Mouse (Mus musculus): ENCODE measurements around the gene Kcnq5. TPM values are rescaled to one million over a fixed set of nuclear protein-coding genes. Genes with fewer than 3 reads are reported as not detected.

Kcnq5 gene
- polyA plus RNA-seq, 1 experiment from 2014 or later = 0.71 TPM

DNA sequence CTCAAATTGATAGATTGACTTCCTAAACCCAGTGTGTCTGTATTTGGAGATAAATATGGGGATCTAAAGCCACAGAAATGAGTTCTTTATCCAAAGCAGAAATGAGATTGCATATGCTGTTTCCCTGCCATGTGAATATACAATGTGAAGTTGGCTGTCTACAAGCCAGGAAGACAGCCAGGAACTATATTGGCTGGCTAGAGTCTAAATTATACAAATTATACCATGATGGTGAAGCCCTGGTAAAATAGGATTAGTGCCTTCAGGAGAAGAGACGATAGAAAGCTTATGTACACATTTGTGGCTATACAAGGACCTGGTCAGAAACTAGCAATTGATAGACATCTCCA, 38.5 kb downstream of the Kcnq5 start:
- no peaks in the 10 kb centered on the region for H3K36me3 ChIP-seq (ENCODE audit: insufficient read depth, low read length)
- TF ChIP-seq CTCF (IDR thresholded peaks at IDR 0.05; ENCODE audit: low read depth) = no peak

GRCm38 (mm10) chr1:21922578-21923292, 39.0 kb downstream of the Kcnq5 start:
- Histone ChIP-seq H3K36me3 (ENCODE audit: insufficient read depth, low read length) (no peaks in the 10 kb centered on the region), H3K9ac (ENCODE audit: low read depth, low read length) (no peak overlapping the region), H3K4me1 (replicated peaks; ENCODE audit: insufficient read depth, low read length) (no peaks in the 10 kb centered on the region), H3K4me3 (replicated peaks; ENCODE audit: low read depth, low read length) (no peak overlapping the region), H3K9me3 (replicated peaks; ENCODE audit: low read length) (no peaks in the 10 kb centered on the region), H3K4me2 (ENCODE audit: low read length) (no peak overlapping the region), H3K27ac (no peak overlapping the region), H3K27me3 (ENCODE audit: insufficient read depth, low read length) (no peaks in the 10 kb centered on the region)
- TF ChIP-seq CTCF (IDR thresholded peaks at IDR 0.05; ENCODE audit: low read depth) = no peak
- WGBS = 68% methylated on average over 8 of the region's 8 CpGs
- DNase-seq (ENCODE audit: low spot score) (no peak), ATAC-seq (replicated peaks; ENCODE audit: low FRiP score, low read depth) (no peak)

More for the DNA sequence above, 38.5 kb downstream of the Kcnq5 start:
- Histone ChIP-seq H3K4me2 (ENCODE audit: low read length) (no peak overlapping the region), H3K4me3 (replicated peaks; ENCODE audit: low read depth, low read length) (no peak overlapping the region), H3K27me3 (ENCODE audit: insufficient read depth, low read length) (no peaks in the 10 kb centered on the region), H3K4me1 (replicated peaks; ENCODE audit: insufficient read depth, low read length) (no peaks in the 10 kb centered on the region), H3K9me3 (replicated peaks; ENCODE audit: low read length) (no peaks in the 10 kb centered on the region), H3K27ac (no peak overlapping the region), H3K9ac (ENCODE audit: low read depth, low read length) (no peak overlapping the region)
- DNase-seq (ENCODE audit: low spot score) (no peak), ATAC-seq (replicated peaks; ENCODE audit: low FRiP score, low read depth) (no peak)
- whole genome bisulfite sequencing = 83% methylated on average over 1 of the region's 1 CpGs

DNA sequence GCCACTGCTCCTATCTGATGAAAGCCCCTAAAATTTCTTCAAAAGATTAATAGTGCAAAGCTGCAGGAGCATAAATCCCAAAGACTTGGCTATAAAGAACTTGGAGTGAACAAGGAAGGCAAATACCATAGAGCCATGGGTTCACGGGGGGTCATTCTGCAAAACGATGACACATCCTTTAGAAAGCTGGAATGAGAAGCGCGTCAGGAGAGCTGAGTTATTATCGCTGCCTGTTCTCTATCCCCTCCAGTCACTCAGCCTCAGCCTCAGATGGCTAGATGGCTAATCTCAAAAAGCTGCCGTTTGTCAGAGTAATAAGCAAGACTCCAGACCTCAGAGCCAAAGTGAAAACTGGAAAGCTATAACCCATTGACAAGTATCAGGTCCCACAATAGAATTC, 42.5 kb downstream of the Kcnq5 start:
- Histone ChIP-seq H3K4me3 (replicated peaks; ENCODE audit: low read depth, low read length) (no peak overlapping the region), H3K9me3 (replicated peaks; ENCODE audit: low read length) (no peaks in the 10 kb centered on the region), H3K36me3 (ENCODE audit: insufficient read depth, low read length) (no peaks in the 10 kb centered on the region), H3K9ac (ENCODE audit: low read depth, low read length) (no peak overlapping the region), H3K4me2 (ENCODE audit: low read length) (no peak overlapping the region), H3K27me3 (ENCODE audit: insufficient read depth, low read length) (no peaks in the 10 kb centered on the region), H3K4me1 (replicated peaks; ENCODE audit: insufficient read depth, low read length) (no peaks in the 10 kb centered on the region), H3K27ac (no peak overlapping the region)
- WGBS = 66% methylated on average over 6 of the region's 6 CpGs
- DNase-seq (ENCODE audit: low spot score) = peak; percentile 24
- TF ChIP-seq CTCF (IDR thresholded peaks at IDR 0.05; ENCODE audit: low read depth) = no peak
- ATAC-seq (replicated peaks; ENCODE audit: low FRiP score, low read depth) = no peak

GRCm38 (mm10) chr1:21896067-21896719, 65.5 kb downstream of the Kcnq5 start:
- Histone ChIP-seq H3K27ac (no peak overlapping the region), H3K4me3 (replicated peaks; ENCODE audit: low read depth, low read length) (no peak overlapping the region), H3K9me3 (replicated peaks; ENCODE audit: low read length) (no peaks in the 10 kb centered on the region), H3K4me1 (replicated peaks; ENCODE audit: insufficient read depth, low read length) (no peaks in the 10 kb centered on the region), H3K36me3 (ENCODE audit: insufficient read depth, low read length) (no peaks in the 10 kb centered on the region), H3K9ac (ENCODE audit: low read depth, low read length) (no peak overlapping the region), H3K4me2 (ENCODE audit: low read length) (no peak overlapping the region), H3K27me3 (ENCODE audit: insufficient read depth, low read length) (no peaks in the 10 kb centered on the region)
- ATAC-seq (replicated peaks; ENCODE audit: low FRiP score, low read depth) (no peak), DNase-seq (ENCODE audit: low spot score) (no peak)
- TF ChIP-seq CTCF (IDR thresholded peaks at IDR 0.05; ENCODE audit: low read depth) = no peak
- 76% methylated on average over 5 of the region's 5 CpGs for WGBS

DNA sequence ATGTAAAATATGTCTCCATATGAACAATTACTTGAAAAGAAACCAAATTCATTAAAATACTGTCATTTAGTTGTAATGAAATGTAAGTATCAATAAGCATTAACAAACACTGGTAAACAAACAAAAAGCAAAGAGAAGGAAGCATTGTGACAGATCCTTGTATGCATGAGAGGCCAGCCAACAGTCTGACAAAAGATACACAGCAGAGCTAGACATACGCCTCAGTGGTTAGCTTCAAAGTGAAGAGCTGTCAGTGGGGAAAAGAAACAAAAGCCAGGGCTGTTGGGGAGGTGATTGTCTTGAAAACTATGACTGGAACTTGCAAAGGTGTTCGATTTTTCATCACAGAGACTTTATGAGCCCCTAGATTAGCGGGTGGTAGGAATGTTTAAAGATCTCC, 78.0 kb downstream of the Kcnq5 start:
- Histone ChIP-seq H3K27ac (no peak overlapping the region), H3K36me3 (ENCODE audit: insufficient read depth, low read length) (no peaks in the 10 kb centered on the region), H3K9me3 (replicated peaks; ENCODE audit: low read length) (no peaks in the 10 kb centered on the region), H3K9ac (ENCODE audit: low read depth, low read length) (no peak overlapping the region), H3K4me1 (replicated peaks; ENCODE audit: insufficient read depth, low read length) (no peaks in the 10 kb centered on the region), H3K27me3 (ENCODE audit: insufficient read depth, low read length) (no peaks in the 10 kb centered on the region), H3K4me2 (ENCODE audit: low read length) (no peak overlapping the region), H3K4me3 (replicated peaks; ENCODE audit: low read depth, low read length) (no peak overlapping the region)
- DNase-seq (ENCODE audit: low spot score) (peak; percentile 17), ATAC-seq (replicated peaks; ENCODE audit: low FRiP score, low read depth) (no peak)
- 39% methylated on average over 3 of the region's 3 CpGs for WGBS
- no peak for TF ChIP-seq CTCF (IDR thresholded peaks at IDR 0.05; ENCODE audit: low read depth)

DNA sequence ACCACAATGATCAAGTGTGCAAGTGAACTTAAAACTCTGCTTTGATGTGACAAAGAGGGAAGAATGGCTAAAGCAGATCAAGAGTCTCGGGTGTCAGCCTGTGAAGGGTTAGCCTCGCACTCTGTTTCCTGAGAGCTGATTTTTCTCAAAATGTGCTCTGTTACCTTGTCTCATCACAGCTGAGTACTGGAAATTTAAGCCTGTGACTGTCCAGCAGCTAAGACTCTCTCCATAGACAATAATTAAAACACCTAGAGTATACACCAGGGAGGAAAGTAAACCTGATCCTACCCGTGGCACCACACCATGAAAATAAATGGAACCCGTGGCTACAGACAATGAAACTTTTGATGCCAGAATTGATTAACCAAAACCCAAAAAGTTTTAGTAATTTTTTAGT, 90.9 kb downstream of the Kcnq5 start:
- 26% methylated on average over 4 of the region's 4 CpGs for WGBS
- ATAC-seq (replicated peaks; ENCODE audit: low FRiP score, low read depth) = no peak
- TF ChIP-seq CTCF (IDR thresholded peaks at IDR 0.05; ENCODE audit: low read depth) = no peak

More for the DNA sequence above, 90.9 kb downstream of the Kcnq5 start:
- Histone ChIP-seq H3K27ac (no peak overlapping the region), H3K27me3 (ENCODE audit: insufficient read depth, low read length) (no peaks in the 10 kb centered on the region), H3K9ac (ENCODE audit: low read depth, low read length) (no peak overlapping the region), H3K4me1 (replicated peaks; ENCODE audit: insufficient read depth, low read length) (no peaks in the 10 kb centered on the region), H3K36me3 (ENCODE audit: insufficient read depth, low read length) (no peaks in the 10 kb centered on the region), H3K4me3 (replicated peaks; ENCODE audit: low read depth, low read length) (no peak overlapping the region), H3K4me2 (ENCODE audit: low read length) (no peak overlapping the region), H3K9me3 (replicated peaks; ENCODE audit: low read length) (no peaks in the 10 kb centered on the region)
- peak; percentile 46 for DNase-seq (ENCODE audit: low spot score)
